Mouse (Mus musculus) heart, postnatal 0 days (tissue): ENCODE data around the gene Rgs8.

Experiments
- CTCF ChIP-seq: IDR thresholded peaks from 2 replicates; pipeline ENCODE4 v1.5.1; 2016; ENCODE audit warnings: antibody characterized with exemption, control low read depth, low read depth
- EP300 ChIP-seq: IDR thresholded peaks from 2 replicates; pipeline ENCODE4 v1.6.1; 2016; ENCODE audit warnings: antibody characterized with exemption, low read depth

DNA sequence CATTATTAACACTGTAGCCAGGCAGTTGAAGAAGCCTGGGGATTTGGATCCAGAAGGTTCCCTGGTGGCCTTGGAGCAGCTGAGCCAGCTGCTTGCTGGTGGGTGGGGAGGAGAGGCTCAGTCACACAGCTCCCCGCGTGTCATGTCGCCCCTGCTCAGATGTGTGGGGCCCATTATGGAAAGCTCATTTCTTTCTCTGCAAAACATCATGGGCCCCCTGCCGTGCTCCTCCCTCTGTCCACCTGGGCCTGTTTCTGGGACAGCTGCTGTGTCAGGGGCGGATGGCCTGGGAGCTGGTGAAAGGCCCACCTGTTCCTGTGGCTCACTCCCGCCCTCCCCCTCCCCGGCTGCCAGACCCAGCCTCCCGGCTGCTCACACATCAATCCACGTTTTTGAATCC, 80.4 kb downstream of the Rgs8 start:
- TF ChIP-seq EP300 (no peak), CTCF (no peak)
